Mouse (Mus musculus): ENCODE measurements around the gene Bsn.

- TF ChIP-seq POLR2A (IDR thresholded peaks at IDR 0.05; ENCODE audit: borderline replicate concordance, insufficient read depth, low read length) (peak; percentile 11; the same call in 1 of the 2 replicates), CTCF (IDR thresholded peaks at IDR 0.05; ENCODE audit: borderline replicate concordance, insufficient read depth, low read depth, low read length) (no peak)
Observed at GRCm38 (mm10) chr9:108139169-108139962, 50.8 kb downstream of the Bsn start.
